14 mouse cellular contexts compared by ENCODE assay signal in the genomic region with DNA sequence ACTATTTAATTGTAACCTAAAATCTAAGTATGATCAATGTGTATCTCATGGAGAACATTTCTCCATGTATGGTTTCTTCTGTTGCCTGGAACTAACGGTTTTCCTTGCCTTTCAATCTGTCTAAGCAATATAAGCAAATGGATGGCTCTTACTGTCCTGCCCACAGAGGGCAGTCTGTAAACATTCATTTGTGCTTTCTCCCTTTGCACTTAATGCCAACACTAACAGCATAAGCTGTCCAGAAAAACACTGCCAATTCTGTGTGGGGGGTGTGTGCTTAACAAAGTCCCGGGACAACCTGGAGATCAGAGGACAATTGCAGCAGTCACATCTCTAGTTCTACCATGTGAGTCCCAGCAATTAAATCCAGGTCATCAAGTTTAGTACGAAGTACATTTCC. TPM values are rescaled to one million over a fixed set of nuclear protein-coding genes. Genes with fewer than 3 reads are reported as not detected.
DNase-seq lines count a peak whose midpoint lies in the region; ATAC-seq and TF ChIP-seq lines count a peak whose summit lies in the region.
"Had no signal": no experiment of that assay in that cellular context is flagged by ENCODE, and none has a peak within 500 bp of the region (broad histone marks: within the 10 kb centered on the region; RNA-seq: fewer than 3 reads in every experiment).

No protein-coding gene starts in this region.

- peak in 1 of 2 experiments; percentile 38; a peak in 2 of 4 replicates for TF ChIP-seq CTCF in CH12.LX (conservative IDR thresholded peaks at IDR 0.05 in 1 of 2, IDR thresholded peaks at IDR 0.05 in 1 of 2; ENCODE audit: low read depth in 2 of 2, low read length in 2 of 2)

- no peaks in the 10 kb centered on the region for H3K36me3 ChIP-seq in kidney, embryonic 16.5 days (ENCODE audit: insufficient read depth, low read length)
- peaks cover 0 to 9% of the 10 kb centered on the region in 2 experiments for H3K36me3 ChIP-seq in CH12.LX (replicated peaks in 1 of 2; ENCODE audit: control insufficient read depth in 1 of 2, insufficient read depth in 1 of 2, low read length in 1 of 2)
- peaks cover 4% of the 10 kb centered on the region for H3K36me3 ChIP-seq in forebrain, embryonic 10.5 days (replicated peaks)

- no peak for TF ChIP-seq EP300 in CH12.LX (IDR thresholded peaks at IDR 0.05; ENCODE audit: low read length)

- H3K27ac ChIP-seq in kidney, embryonic 16.5 days (ENCODE audit: low read length) = no peak overlapping the region
- H3K27ac ChIP-seq in CH12.LX (ENCODE audit: insufficient read depth, low read depth) = no peak overlapping the region
- no peak overlapping the region for H3K27ac ChIP-seq in forebrain, embryonic 10.5 days
- H3K27ac ChIP-seq: forebrain, embryonic 13.5 days; limb, embryonic 13.5 days had no signal

- H3K9me3 ChIP-seq in kidney, embryonic 16.5 days (ENCODE audit: low read length) = no peaks in the 10 kb centered on the region
- no peaks in the 10 kb centered on the region for H3K9me3 ChIP-seq in CH12.LX (replicated peaks; ENCODE audit: low read length)
- no peaks in the 10 kb centered on the region for H3K9me3 ChIP-seq in forebrain, embryonic 10.5 days
- H3K9me3 ChIP-seq: forebrain, embryonic 13.5 days; limb, embryonic 13.5 days had no signal

- TF ChIP-seq POLR2A in CH12.LX (IDR thresholded peaks at IDR 0.05; ENCODE audit: low read depth, low read length) = no peak

- WGBS in kidney, embryonic 16.5 days = 60% methylated on average over 3 of the region's 3 CpGs
- WGBS in forebrain, embryonic 10.5 days = 74% methylated on average over 3 of the region's 3 CpGs

- H3K4me2 ChIP-seq in kidney, embryonic 16.5 days (replicated peaks; ENCODE audit: low read depth, low read length) = no peak overlapping the region
- H3K4me2 ChIP-seq in CH12.LX (ENCODE audit: insufficient read depth, low read depth, poor library complexity, severe bottlenecking) = no peak overlapping the region
- H3K4me2 ChIP-seq: forebrain, embryonic 13.5 days; limb, embryonic 13.5 days; lung, embryonic 14.5 days had no signal

- no peaks in the 10 kb centered on the region for H3K79me2 ChIP-seq in CH12.LX (replicated peaks; ENCODE audit: control insufficient read depth, extremely low read depth, insufficient read depth, poor library complexity, severe bottlenecking)

- no peaks in the 10 kb centered on the region for H3K4me1 ChIP-seq in kidney, embryonic 16.5 days (ENCODE audit: insufficient read depth, low read length)
- no peaks in the 10 kb centered on the region for H3K4me1 ChIP-seq in CH12.LX (ENCODE audit: control insufficient read depth in 1 of 2, insufficient read depth in 2 of 2)
- no peaks in the 10 kb centered on the region for H3K4me1 ChIP-seq in forebrain, embryonic 10.5 days
- H3K4me1 ChIP-seq: forebrain, embryonic 13.5 days; limb, embryonic 13.5 days had no signal

- dilution Hi-C loops in CH12.LX (cut with MboI; ENCODE audit: extremely low pct_ligation_motif_present, extremely low pct_unique_long_range_greater_than_20kb, low sequenced_read_pairs) = no loop called here

- H3K9ac ChIP-seq in kidney, embryonic 16.5 days (replicated peaks; ENCODE audit: low read length) = no peak overlapping the region
- no peak overlapping the region for H3K9ac ChIP-seq in CH12.LX (ENCODE audit: insufficient read depth, low read depth)
- H3K9ac ChIP-seq: forebrain, embryonic 13.5 days; limb, embryonic 13.5 days; lung, embryonic 14.5 days had no signal

- H3K4me3 ChIP-seq in kidney, embryonic 16.5 days (ENCODE audit: low read length) = no peak overlapping the region
- no peak overlapping the region for H3K4me3 ChIP-seq in CH12.LX (replicated peaks in 1 of 3; ENCODE audit: low read depth in 2 of 3, low read length in 2 of 3, poor library complexity in 1 of 3)
- no peak overlapping the region for H3K4me3 ChIP-seq in forebrain, embryonic 10.5 days
- H3K4me3 ChIP-seq: forebrain, embryonic 13.5 days; limb, embryonic 13.5 days had no signal

- no peaks in the 10 kb centered on the region for H3K27me3 ChIP-seq in kidney, embryonic 16.5 days (ENCODE audit: insufficient read depth, low read length)
- H3K27me3 ChIP-seq in CH12.LX (replicated peaks) = no peaks in the 10 kb centered on the region
- H3K27me3 ChIP-seq in forebrain, embryonic 10.5 days (ENCODE audit: poor library complexity, severe bottlenecking) = no peaks in the 10 kb centered on the region
- H3K27me3 ChIP-seq: forebrain, embryonic 13.5 days; limb, embryonic 13.5 days had no signal

- in situ Hi-C loops in CH12.LX (cut with MboI; ENCODE audit: low pct_ligation_motif_present, low pct_unique_long_range_greater_than_20kb, low sequenced_read_pairs) = no loop called here

- TF ChIP-seq RAD21 in CH12.LX (IDR thresholded peaks at IDR 0.05; ENCODE audit: low read depth, low read length) = peak; percentile 30

- ATAC-seq in kidney, embryonic 16.5 days (ENCODE audit: low FRiP score, low TSS enrichment) = no peak
- ATAC-seq: activated CD4-positive, CD25-positive, alpha-beta regulatory T cell, adult 4 months; forebrain, embryonic 13.5 days had no signal

- peak; percentile 2 to 16 for DNase-seq in kidney, adult 8-10 months
- DNase-seq in 416B (ENCODE audit: low read depth) = peak; percentile 5
- DNase-seq in CH12.LX (ENCODE audit: extremely low read depth) = no peak
- peak; percentile 66 to 71 for DNase-seq in cerebellum, postnatal 10 days
- no peak for DNase-seq in ovary, adult 18-20 months (ENCODE audit: low spot score)
- DNase-seq in yolk sac, embryonic 10.5 days (ENCODE audit: low spot score) = no peak
- no peak for DNase-seq in forebrain, embryonic 10.5 days (ENCODE audit: extremely low spot score, low spot score)
- DNase-seq: layer of hippocampus, adult 9-11 months; lung, embryonic 14.5 days; right cerebral cortex, adult 18-20 months had no signal

TF ChIP-seq in CH12.LX, 34 proteins besides CTCF, POLR2A, EP300 and RAD21:
- TF ChIP-seq NELFE (IDR thresholded peaks at IDR 0.05; ENCODE audit: low read depth, low read length) (no peak), SMC3 (IDR thresholded peaks at IDR 0.05; ENCODE audit: low read depth, low read length) (peak; percentile 36)

RNA-seq across cellular contexts. Expression of a gene that starts 57.7 kb away (rescaled TPM):
- polyA plus RNA-seq in kidney, embryonic 16.5 days (2015; fragmentation: Nextera tagmentation; extraction: Ambion mirVana) = 5.8 and 6.4 TPM in 2 replicates
- total RNA-seq in CH12.LX (2012; rRNA removed) = 0.59 and 0.72 TPM in 2 replicates
- 1.2 and 2.1 TPM in 2 replicates for total RNA-seq in CH12.LX (2014; rRNA removed)
- 2.5 and 2.6 TPM in 2 replicates for polyA plus RNA-seq in CH12.LX (2012; ENCODE audit: insufficient read length, low read depth)
- polyA plus RNA-seq in forebrain, embryonic 10.5 days (2016; fragmentation: Nextera tagmentation; extraction: Ambion mirVana) = 5.7 and 6.1 TPM in 2 replicates

Comparison
In these comparisons a context has a peak if more than half of its experiments do, and no peak if none do; other contexts are left out.
1. DNase-seq: peak in kidney, adult 8-10 months (2 of 2), 416B (single experiment) and cerebellum, postnatal 10 days (2 of 2); none in CH12.LX (single experiment), ovary, adult 18-20 months (single experiment), yolk sac, embryonic 10.5 days (single experiment) and forebrain, embryonic 10.5 days (single experiment).